Comparison of ENCODE assay signal across 7 mouse cellular contexts in the genomic region with DNA sequence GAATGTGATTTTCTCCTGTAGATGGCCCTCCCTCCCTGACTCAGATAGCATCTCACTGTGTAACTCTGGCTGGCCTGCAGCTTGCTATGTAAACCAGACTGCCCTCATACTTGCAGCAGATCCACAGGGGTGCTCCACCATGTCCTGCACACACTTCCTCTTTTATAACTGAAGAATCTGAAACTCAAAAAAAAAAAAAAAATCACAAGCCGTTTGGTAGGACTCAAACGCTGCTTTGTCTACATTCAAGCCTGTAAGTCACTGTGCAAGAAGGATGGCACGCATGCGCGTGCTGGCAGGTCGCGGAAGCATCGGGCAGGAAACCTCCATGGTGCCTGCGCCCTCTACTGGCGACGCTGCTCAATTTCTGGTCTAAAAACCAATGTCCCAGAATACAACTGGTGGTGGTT. TPM values are rescaled to one million over a fixed set of nuclear protein-coding genes. Genes with fewer than 3 reads are reported as not detected.
DNase-seq lines count a peak whose midpoint lies in the region; ATAC-seq and TF ChIP-seq lines count a peak whose summit lies in the region.

No protein-coding gene starts in this region.

- peak; percentile 98 for TF ChIP-seq CTCF in kidney, adult 2 months (conservative IDR thresholded peaks at IDR 0.05; ENCODE audit: insufficient read depth, insufficient read length, low read depth, low read length)
- TF ChIP-seq CTCF in spleen, adult 2 months (IDR thresholded peaks at IDR 0.05; ENCODE audit: extremely low read depth, insufficient read depth, insufficient read length, insufficient replicate concordance) = peak; percentile 94

- peak overlapping the region; percentile 38 for H3K4me2 ChIP-seq in embryonic facial prominence, embryonic 12.5 days (replicated peaks)
- H3K4me2 ChIP-seq in limb, embryonic 12.5 days = peak overlapping the region; percentile 45
- H3K4me2 ChIP-seq in midbrain, embryonic 15.5 days = peak overlapping the region; percentile 49

- under 1% methylated on average over 11 of the region's 11 CpGs for WGBS in embryonic facial prominence, embryonic 12.5 days
- 1% methylated on average over 11 of the region's 11 CpGs for whole genome bisulfite sequencing in kidney, adult 2 months
- WGBS in limb, embryonic 12.5 days = under 1% methylated on average over 11 of the region's 11 CpGs
- WGBS in midbrain, embryonic 15.5 days = under 1% methylated on average over 11 of the region's 11 CpGs
- WGBS in spleen, adult 2 months = under 1% methylated on average over 11 of the region's 11 CpGs

- no peaks in the 10 kb centered on the region for H3K27me3 ChIP-seq in embryonic facial prominence, embryonic 12.5 days
- no peaks in the 10 kb centered on the region for H3K27me3 ChIP-seq in kidney, adult 2 months (replicated peaks; ENCODE audit: control insufficient read depth, insufficient read depth, low read length)
- H3K27me3 ChIP-seq in limb, embryonic 12.5 days = no peaks in the 10 kb centered on the region
- H3K27me3 ChIP-seq in midbrain, embryonic 15.5 days (replicated peaks) = no peaks in the 10 kb centered on the region
- H3K27me3 ChIP-seq in spleen, adult 2 months (ENCODE audit: control insufficient read depth, insufficient read depth, low read length) = no peaks in the 10 kb centered on the region

- no peaks in the 10 kb centered on the region for H3K4me1 ChIP-seq in embryonic facial prominence, embryonic 12.5 days
- no peaks in the 10 kb centered on the region for H3K4me1 ChIP-seq in kidney, adult 2 months (ENCODE audit: control insufficient read depth, insufficient read depth, low read length)
- H3K4me1 ChIP-seq in limb, embryonic 12.5 days (replicated peaks) = 0 out of 2 replicates have a peak, but pooled peaks cover 5% of the 10 kb centered on the region
- H3K4me1 ChIP-seq in midbrain, embryonic 15.5 days = peaks cover 7% of the 10 kb centered on the region
- H3K4me1 ChIP-seq in spleen, adult 2 months (ENCODE audit: control insufficient read depth, insufficient read depth, insufficient read length) = no peaks in the 10 kb centered on the region; the same call in 1 of the 2 replicates

- no peaks in the 10 kb centered on the region for H3K36me3 ChIP-seq in embryonic facial prominence, embryonic 12.5 days
- H3K36me3 ChIP-seq in kidney, adult 2 months (ENCODE audit: control insufficient read depth, insufficient read depth, low read length) = no peaks in the 10 kb centered on the region
- no peaks in the 10 kb centered on the region for H3K36me3 ChIP-seq in limb, embryonic 12.5 days
- H3K36me3 ChIP-seq in midbrain, embryonic 15.5 days (replicated peaks) = no peaks in the 10 kb centered on the region
- no peaks in the 10 kb centered on the region for H3K36me3 ChIP-seq in spleen, adult 2 months (ENCODE audit: control insufficient read depth, insufficient read depth, low read length)

- peak; percentile 95 for DNase-seq in adrenal gland, postnatal 14 days
- peak; percentile 90 to 92 for DNase-seq in heart, adult 18-20 months
- DNase-seq in kidney, adult 2 months = peak; percentile 92
- peak; percentile 88 to 89 for DNase-seq in spleen, adult 2 months (ENCODE audit: low read depth in 1 of 2, low spot score in 2 of 2)

- H3K27ac ChIP-seq in embryonic facial prominence, embryonic 12.5 days = peak overlapping the region; percentile 61
- H3K27ac ChIP-seq in kidney, adult 2 months (ENCODE audit: insufficient read depth, low read depth, low read length) = no peak overlapping the region
- peak overlapping the region; percentile 56; the same call in 1 of the 2 replicates for H3K27ac ChIP-seq in limb, embryonic 12.5 days
- H3K27ac ChIP-seq in midbrain, embryonic 15.5 days = peak overlapping the region; percentile 87
- no peak overlapping the region for H3K27ac ChIP-seq in spleen, adult 2 months (ENCODE audit: insufficient read depth, low read length)

- TF ChIP-seq POLR2A in kidney, adult 2 months (IDR thresholded peaks at IDR 0.05; ENCODE audit: low read depth, low read length) = no peak
- no peak for TF ChIP-seq POLR2A in spleen, adult 2 months (IDR thresholded peaks at IDR 0.05; ENCODE audit: low read depth, low read length)

- no peaks in the 10 kb centered on the region for H3K9me3 ChIP-seq in embryonic facial prominence, embryonic 12.5 days
- H3K9me3 ChIP-seq in limb, embryonic 12.5 days = no peaks in the 10 kb centered on the region
- H3K9me3 ChIP-seq in midbrain, embryonic 15.5 days = no peaks in the 10 kb centered on the region

- peak overlapping the region; percentile 16; the same call in 1 of the 2 replicates for H3K4me3 ChIP-seq in embryonic facial prominence, embryonic 12.5 days
- no peak overlapping the region for H3K4me3 ChIP-seq in kidney, adult 2 months (ENCODE audit: insufficient read depth, low read depth, low read length)
- peak overlapping the region; percentile 21; the same call in 1 of the 2 replicates for H3K4me3 ChIP-seq in limb, embryonic 12.5 days (replicated peaks)
- peak overlapping the region; percentile 30 for H3K4me3 ChIP-seq in midbrain, embryonic 15.5 days
- no peak overlapping the region for H3K4me3 ChIP-seq in spleen, adult 2 months (ENCODE audit: extremely low read depth, insufficient read depth, insufficient read length)

- peak overlapping the region; percentile 37; the same call in 1 of the 2 replicates for H3K9ac ChIP-seq in embryonic facial prominence, embryonic 12.5 days
- 0 out of 2 replicates have a peak overlapping the region, but pooled peaks have one; percentile 35 for H3K9ac ChIP-seq in limb, embryonic 12.5 days (replicated peaks)
- peak overlapping the region; percentile 42 for H3K9ac ChIP-seq in midbrain, embryonic 15.5 days

- peak; percentile 73 for ATAC-seq in embryonic facial prominence, embryonic 12.5 days (ENCODE audit: insufficient number of reproducible peaks, insufficient read depth, low FRiP score, low TSS enrichment)
- ATAC-seq in limb, embryonic 12.5 days (ENCODE audit: insufficient number of reproducible peaks, insufficient read depth, low FRiP score, low TSS enrichment, low read depth) = peak; percentile 87
- peak; percentile 93 for ATAC-seq in midbrain, embryonic 15.5 days (replicated peaks)

RNA-seq across cellular contexts. Expression of a gene that starts 19.8 kb away (rescaled TPM):
- total RNA-seq in adrenal gland, postnatal 14 days (2021) = 9.2 and 23.3 TPM in 2 replicates
- 0.14 and 0.19 TPM in 2 replicates for polyA plus RNA-seq in embryonic facial prominence, embryonic 12.5 days (2016; fragmentation: Nextera tagmentation; extraction: Ambion mirVana)
- total RNA-seq in heart, adult 18-20 months (2021) = 1 to 10 TPM in 1 of 2 experiments, under 1 TPM in 1; 0.52 to 2.5 TPM
- 1.8 and 2.6 TPM in 2 replicates for polyA plus RNA-seq in kidney, adult 2 months (2012; rRNA removed)
- polyA plus RNA-seq in limb, embryonic 12.5 days (2016; fragmentation: Nextera tagmentation; extraction: Ambion mirVana) = 0.13 and 0.15 TPM in 2 replicates
- 0.13 TPM in 1 of 2 replicates, not detected in the other for polyA plus RNA-seq in midbrain, embryonic 15.5 days (2015; fragmentation: Nextera tagmentation; extraction: Ambion mirVana)
- 77.8 and 113 TPM in 2 replicates for polyA plus RNA-seq in spleen, adult 2 months (2012; rRNA removed)

RNA-seq across cellular contexts. Expression of a gene that starts 30.5 kb away (rescaled TPM):
- 2.7 and 3.5 TPM in 2 replicates for total RNA-seq in adrenal gland, postnatal 14 days (2021)
- polyA plus RNA-seq in embryonic facial prominence, embryonic 12.5 days (2016; fragmentation: Nextera tagmentation; extraction: Ambion mirVana) = 1.0 and 1.3 TPM in 2 replicates
- total RNA-seq in heart, adult 18-20 months (2021) = 1 to 10 TPM; 2.9 to 3.4 TPM
- polyA plus RNA-seq in kidney, adult 2 months (2012; rRNA removed) = 1.6 and 2.2 TPM in 2 replicates
- 0.97 and 1.3 TPM in 2 replicates for polyA plus RNA-seq in limb, embryonic 12.5 days (2016; fragmentation: Nextera tagmentation; extraction: Ambion mirVana)
- 1.1 and 1.2 TPM in 2 replicates for polyA plus RNA-seq in midbrain, embryonic 15.5 days (2015; fragmentation: Nextera tagmentation; extraction: Ambion mirVana)
- 3.3 and 6.9 TPM in 2 replicates for polyA plus RNA-seq in spleen, adult 2 months (2012; rRNA removed)

RNA-seq across cellular contexts. Expression of a gene that starts 58.9 kb away (rescaled TPM):
- 0.19 and 0.22 TPM in 2 replicates for total RNA-seq in adrenal gland, postnatal 14 days (2021)
- not detected in 2 replicates for polyA plus RNA-seq in embryonic facial prominence, embryonic 12.5 days (2016; fragmentation: Nextera tagmentation; extraction: Ambion mirVana)
- total RNA-seq in heart, adult 18-20 months (2021) = not detected
- not detected in 2 replicates for polyA plus RNA-seq in kidney, adult 2 months (2012; rRNA removed)
- not detected in 2 replicates for polyA plus RNA-seq in limb, embryonic 12.5 days (2016; fragmentation: Nextera tagmentation; extraction: Ambion mirVana)
- not detected in 2 replicates for polyA plus RNA-seq in midbrain, embryonic 15.5 days (2015; fragmentation: Nextera tagmentation; extraction: Ambion mirVana)
- polyA plus RNA-seq in spleen, adult 2 months (2012; rRNA removed) = not detected in 2 replicates

Comparison
In these comparisons a context has a peak if more than half of its experiments do, and no peak if none do; other contexts are left out.
1. H3K27ac ChIP-seq: peak in embryonic facial prominence, embryonic 12.5 days (single experiment), limb, embryonic 12.5 days (single experiment) and midbrain, embryonic 15.5 days (single experiment); none in kidney, adult 2 months (single experiment) and spleen, adult 2 months (single experiment).
2. H3K4me3 ChIP-seq: peak in embryonic facial prominence, embryonic 12.5 days (single experiment), limb, embryonic 12.5 days (single experiment) and midbrain, embryonic 15.5 days (single experiment); none in kidney, adult 2 months (single experiment) and spleen, adult 2 months (single experiment).
3. RNA of a gene that starts 19.8 kb away (polyA plus RNA-seq): 77.8 to 113 TPM in spleen, adult 2 months; 1.8 to 2.6 TPM in kidney, adult 2 months, 0.14 to 0.19 TPM in embryonic facial prominence, embryonic 12.5 days, 0.13 to 0.15 TPM in limb, embryonic 12.5 days and 0.13 TPM in midbrain, embryonic 15.5 days; every median in the first group is over 10 times any median in the second.
4. Peak in every context shown above with its lines, with median percentiles within 50 percentile points of each other: DNase-seq, ATAC-seq, H3K4me2 ChIP-seq and H3K9ac ChIP-seq.